Mouse (Mus musculus) neural tube, embryonic 12.5 days (tissue): ENCODE measurements around the gene Tmem232. TPM values are rescaled to one million over a fixed set of nuclear protein-coding genes. Genes with fewer than 3 reads are reported as not detected.
A peak's percentile ranks its signal among the peaks of the same experiment; 100 is the strongest.
"Not testable (repeated sequence)": the region's sequence is repeated elsewhere in the genome, so short reads cannot be mapped to it uniquely, and the experiment has no call there.

Source experiments
- ATAC-seq: fragments of 200-750 bp; cut with Nextera tagmentation; 2 replicates; pipeline ENCODE4 v1.8.0; 2017; ENCODE audit warnings: low read depth, mild to moderate bottlenecking, moderate TSS enrichment, moderate library complexity; ENCODE audit not compliant: low FRiP score
- H3K27ac ChIP-seq: fragments of 300-500 bp; sonication (generic); 2 replicates; pipeline ENCODE4 v1.5.1; 2016
- H3K27me3 ChIP-seq: fragments of 300-500 bp; sonication (generic); replicated peaks from 2 replicates; pipeline ENCODE4 v1.6.1; 2016; ENCODE audit warnings: mild to moderate bottlenecking
- H3K36me3 ChIP-seq: fragments of 300-500 bp; sonication (generic); 2 replicates; pipeline ENCODE4 v1.6.1; 2016; ENCODE audit warnings: mild to moderate bottlenecking
- H3K4me1 ChIP-seq: fragments of 300-500 bp; sonication (generic); 2 replicates; pipeline ENCODE4 v1.6.1; 2016
- H3K4me2 ChIP-seq: fragments of 300-500 bp; sonication (generic); replicated peaks from 2 replicates; pipeline ENCODE4 v1.6.1; 2016; ENCODE audit warnings: mild to moderate bottlenecking
- H3K4me3 ChIP-seq: fragments of 300-500 bp; sonication (generic); 2 replicates; pipeline ENCODE4 v1.5.1; 2016
- H3K9ac ChIP-seq: fragments of 300-500 bp; sonication (generic); 2 replicates; pipeline ENCODE4 v1.6.1; 2016; ENCODE audit warnings: mild to moderate bottlenecking
- H3K9me3 ChIP-seq: fragments of 300-500 bp; sonication (generic); 2 replicates; pipeline ENCODE4 v1.6.1; 2016; ENCODE audit warnings: mild to moderate bottlenecking
- WGBS: fragments of 180-500 bp; shearing (Covaris S2); methylation state at CpG from one replicate; pipeline ENCODE4 v1.1.7; 2016; 5-methylcytosine and 5-hydroxymethylcytosine counted together
- polyA plus RNA-seq: library from polyadenylated mRNA; unstranded; fragments of >200 nt; fragmentation: Nextera tagmentation; extraction: Ambion mirVana; gene quantifications from 2 replicates; pipeline ENCODE4 v1.2.1, GENCODE M21; 2016

Gene Tmem232
- polyA plus RNA-seq, 1 experiment from 2014 or later: 0.23 TPM

- ATAC-seq: no peak
- no peaks in the 10 kb centered on the region for H3K4me1 ChIP-seq
- no peak overlapping the region for H3K4me2 ChIP-seq
- no peaks in the 10 kb centered on the region for H3K27me3 ChIP-seq
- WGBS: 20% methylated on average over 10 of the region's 10 CpGs
- no peak overlapping the region for H3K9ac ChIP-seq
- H3K4me3 ChIP-seq: no peak overlapping the region
- no peak overlapping the region for H3K27ac ChIP-seq
- H3K36me3 ChIP-seq: no peaks in the 10 kb centered on the region
- H3K9me3 ChIP-seq: no peaks in the 10 kb centered on the region
Observed at GRCm38 (mm10) chr17:65484654-65485053, 55.9 kb downstream of the Tmem232 start.

GRCm38 (mm10) chr17:65476747-65477146 is 63.8 kb downstream of the Tmem232 start:
- Histone ChIP-seq H3K27me3 (no peaks in the 10 kb centered on the region), H3K36me3 (no peaks in the 10 kb centered on the region), H3K9me3 (no peaks in the 10 kb centered on the region), H3K27ac (no peak overlapping the region), H3K9ac (no peak overlapping the region), H3K4me3 (no peak overlapping the region), H3K4me2 (no peak overlapping the region), H3K4me1 (no peaks in the 10 kb centered on the region)
- 94% methylated on average over 10 of the region's 10 CpGs for WGBS
- ATAC-seq: no peak

- H3K27ac ChIP-seq: no peak overlapping the region
- no peaks in the 10 kb centered on the region for H3K9me3 ChIP-seq
- no peak for ATAC-seq
- H3K4me1 ChIP-seq: no peaks in the 10 kb centered on the region
- no peak overlapping the region for H3K4me3 ChIP-seq
- no peak overlapping the region for H3K9ac ChIP-seq
- H3K4me2 ChIP-seq: no peak overlapping the region
- H3K36me3 ChIP-seq: no peaks in the 10 kb centered on the region
- H3K27me3 ChIP-seq: no peaks in the 10 kb centered on the region
Observed at GRCm38 (mm10) chr17:65450818-65451217, 89.8 kb downstream of the Tmem232 start.

GRCm38 (mm10) chr17:65437906-65438305 is 102.7 kb downstream of the Tmem232 start:
- not testable (repeated sequence) for H3K27me3 ChIP-seq, ATAC-seq, H3K27ac ChIP-seq, H3K4me3 ChIP-seq, H3K4me1 ChIP-seq, H3K9me3 ChIP-seq, H3K9ac ChIP-seq, H3K4me2 ChIP-seq, H3K36me3 ChIP-seq
- 90% methylated on average over 12 of the region's 12 CpGs for WGBS

GRCm38 (mm10) chr17:65419124-65419523 is 121.5 kb downstream of the Tmem232 start:
- no peaks in the 10 kb centered on the region for H3K9me3 ChIP-seq
- H3K27me3 ChIP-seq: no peaks in the 10 kb centered on the region
- H3K27ac ChIP-seq: no peak overlapping the region
- H3K9ac ChIP-seq: no peak overlapping the region
- ATAC-seq: no peak
- H3K4me2 ChIP-seq: no peak overlapping the region
- H3K4me1 ChIP-seq: no peaks in the 10 kb centered on the region
- H3K4me3 ChIP-seq: no peak overlapping the region
- no peaks in the 10 kb centered on the region for H3K36me3 ChIP-seq

- H3K36me3 ChIP-seq: no peaks in the 10 kb centered on the region
- H3K4me1 ChIP-seq: peaks cover 5% of the 10 kb centered on the region; the same call in 1 of the 2 replicates
- WGBS: 23% methylated on average over 9 of the region's 9 CpGs
- no peak overlapping the region for H3K9ac ChIP-seq
- H3K27me3 ChIP-seq: no peaks in the 10 kb centered on the region
- peak overlapping the region; percentile 35; the same call in 1 of the 2 replicates for H3K4me2 ChIP-seq
- no peak for ATAC-seq
- H3K27ac ChIP-seq: no peak overlapping the region; the same call in 1 of the 2 replicates
- no peaks in the 10 kb centered on the region for H3K9me3 ChIP-seq
- H3K4me3 ChIP-seq: no peak overlapping the region
Observed at GRCm38 (mm10) chr17:65405309-65405708, 135.3 kb downstream of the Tmem232 start.

- Histone ChIP-seq H3K4me2 (no peak overlapping the region), H3K9ac (no peak overlapping the region), H3K4me1 (peaks cover 5% of the 10 kb centered on the region; the same call in 1 of the 2 replicates), H3K36me3 (no peaks in the 10 kb centered on the region), H3K9me3 (no peaks in the 10 kb centered on the region), H3K4me3 (no peak overlapping the region), H3K27me3 (no peaks in the 10 kb centered on the region), H3K27ac (no peak overlapping the region)
- ATAC-seq: no peak
- WGBS: 88% methylated on average over 1 of the region's 1 CpGs
Observed at GRCm38 (mm10) chr17:65400914-65401313, 139.7 kb downstream of the Tmem232 start.

- no peak overlapping the region for H3K9ac ChIP-seq
- no peaks in the 10 kb centered on the region for H3K9me3 ChIP-seq
- H3K4me1 ChIP-seq: no peaks in the 10 kb centered on the region
- no peaks in the 10 kb centered on the region for H3K27me3 ChIP-seq
- no peak overlapping the region for H3K4me2 ChIP-seq
- no peak overlapping the region for H3K27ac ChIP-seq
- no peaks in the 10 kb centered on the region for H3K36me3 ChIP-seq
- H3K4me3 ChIP-seq: no peak overlapping the region
- ATAC-seq: peak; percentile 33; the same call in 1 of the 2 replicates
- 67% methylated on average over 9 of the region's 9 CpGs for whole genome bisulfite sequencing
Observed at GRCm38 (mm10) chr17:65384411-65384962, 156.1 kb downstream of the Tmem232 start.

GRCm38 (mm10) chr17:65370034-65370780 is 170.4 kb downstream of the Tmem232 start:
- Histone ChIP-seq H3K4me1 (no peaks in the 10 kb centered on the region), H3K9me3 (no peaks in the 10 kb centered on the region), H3K27ac (no peak overlapping the region), H3K4me3 (no peak overlapping the region), H3K27me3 (no peaks in the 10 kb centered on the region), H3K4me2 (no peak overlapping the region), H3K36me3 (no peaks in the 10 kb centered on the region), H3K9ac (no peak overlapping the region)
- WGBS: 31% methylated on average over 7 of the region's 7 CpGs
- no peak for ATAC-seq

GRCm38 (mm10) chr17:65365535-65366254 is 174.9 kb downstream of the Tmem232 start:
- Histone ChIP-seq H3K9me3 (0 out of 2 replicates have a peak, but pooled peaks cover 4% of the 10 kb centered on the region), H3K27ac (no peak overlapping the region), H3K4me2 (no peak overlapping the region), H3K4me3 (no peak overlapping the region), H3K9ac (no peak overlapping the region), H3K36me3 (no peaks in the 10 kb centered on the region), H3K4me1 (no peaks in the 10 kb centered on the region), H3K27me3 (no peaks in the 10 kb centered on the region)
- 47% methylated on average over 3 of the region's 3 CpGs for WGBS
- ATAC-seq: no peak

- Histone ChIP-seq H3K9ac (no peak overlapping the region), H3K9me3 (peaks cover under 1% of the 10 kb centered on the region), H3K4me1 (no peaks in the 10 kb centered on the region), H3K4me3 (no peak overlapping the region), H3K27me3 (no peaks in the 10 kb centered on the region), H3K27ac (no peak overlapping the region), H3K36me3 (no peaks in the 10 kb centered on the region), H3K4me2 (no peak overlapping the region)
- 89% methylated on average over 8 of the region's 8 CpGs for WGBS
- no peak for ATAC-seq
Observed at GRCm38 (mm10) chr17:65351836-65352235, 188.7 kb downstream of the Tmem232 start.

- no peak overlapping the region for H3K9ac ChIP-seq
- H3K4me1 ChIP-seq: no peaks in the 10 kb centered on the region
- no peak overlapping the region for H3K4me3 ChIP-seq
- no peak overlapping the region for H3K27ac ChIP-seq
- H3K4me2 ChIP-seq: no peak overlapping the region
- WGBS: 85% methylated on average over 4 of the region's 4 CpGs
- H3K9me3 ChIP-seq: no peaks in the 10 kb centered on the region; the same call in 1 of the 2 replicates
- ATAC-seq: no peak
- no peaks in the 10 kb centered on the region for H3K36me3 ChIP-seq
- no peaks in the 10 kb centered on the region for H3K27me3 ChIP-seq
Observed at GRCm38 (mm10) chr17:65340016-65340415, 200.6 kb downstream of the Tmem232 start.
